Mouse (Mus musculus) erythroblast, embryonic 14.5 days (primary cell): ENCODE data around the gene Krt39.

Experiments used
- GATA1 ChIP-seq: IDR thresholded peaks from 2 replicates; pipeline ENCODE4 v1.6.1; 2012; ENCODE audit warnings: low read length, inconsistent platforms, mixed read lengths
- TAL1 ChIP-seq: IDR thresholded peaks from 3 replicates; pipeline ENCODE4 v1.6.1; 2012; ENCODE audit warnings: low read length, inconsistent platforms, mixed read lengths

DNA sequence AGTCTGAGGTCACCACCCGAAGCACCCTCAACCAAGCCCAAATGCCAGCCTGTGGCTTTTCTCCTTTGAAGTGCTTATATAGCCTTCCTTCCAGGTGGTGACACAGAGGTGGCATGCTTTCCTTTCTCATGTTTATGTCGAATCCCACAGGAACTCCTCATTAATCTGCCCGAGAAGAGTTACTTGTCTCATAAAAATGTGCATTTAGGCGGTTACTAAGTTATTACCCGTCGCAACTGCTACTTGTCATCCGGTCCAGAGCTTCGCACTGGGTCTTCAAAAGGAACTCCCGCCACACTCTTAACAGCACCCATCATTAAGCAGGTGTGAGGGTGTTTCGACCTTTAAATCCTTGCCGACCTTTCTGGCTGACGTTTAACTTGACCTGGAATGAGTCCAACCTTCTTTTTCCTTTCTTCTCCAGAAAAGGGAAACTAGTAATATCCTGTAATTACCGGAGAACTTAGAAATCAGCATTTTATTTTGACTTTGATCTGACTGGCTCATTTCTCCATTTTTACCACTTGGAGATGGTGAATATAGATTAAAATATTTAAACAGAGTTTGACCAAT, at the start of gene Krt39:
- TF ChIP-seq GATA1 (no peak), TAL1 (no peak)
